Mouse (Mus musculus): ENCODE data around the gene Cdpf1. TPM values are rescaled to one million over a fixed set of nuclear protein-coding genes. Genes with fewer than 3 reads are reported as not detected.
"Not testable (repeated sequence)": the region's sequence is repeated elsewhere in the genome, so short reads cannot be mapped to it uniquely, and the experiment has no call there.

The Cdpf1 gene
- total RNA-seq, 1 experiment from 2014 or later, result 17.4 TPM

DNA sequence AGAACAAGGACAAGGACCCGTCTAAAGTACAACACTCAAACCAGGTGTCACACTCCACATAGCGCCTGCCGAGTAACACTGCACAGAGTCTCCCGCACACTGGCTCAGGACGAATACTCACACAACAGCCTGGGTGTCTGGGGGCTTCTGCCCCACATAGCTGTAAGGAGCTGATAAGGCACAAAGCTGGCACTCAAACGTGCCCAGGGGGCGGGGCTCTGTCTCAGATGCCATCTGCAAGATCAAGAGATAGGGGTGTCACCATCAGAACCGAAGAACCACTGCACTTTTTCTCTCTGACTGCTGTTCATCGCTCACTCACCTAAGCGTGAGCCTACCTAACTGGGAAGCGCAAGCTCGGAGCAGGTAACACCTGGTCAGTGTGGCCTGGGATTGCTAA, 2.4 kb downstream of the Cdpf1 start:
- no peak for ATAC-seq (replicated peaks; ENCODE audit: low read depth, poor library complexity, severe bottlenecking)

DNA sequence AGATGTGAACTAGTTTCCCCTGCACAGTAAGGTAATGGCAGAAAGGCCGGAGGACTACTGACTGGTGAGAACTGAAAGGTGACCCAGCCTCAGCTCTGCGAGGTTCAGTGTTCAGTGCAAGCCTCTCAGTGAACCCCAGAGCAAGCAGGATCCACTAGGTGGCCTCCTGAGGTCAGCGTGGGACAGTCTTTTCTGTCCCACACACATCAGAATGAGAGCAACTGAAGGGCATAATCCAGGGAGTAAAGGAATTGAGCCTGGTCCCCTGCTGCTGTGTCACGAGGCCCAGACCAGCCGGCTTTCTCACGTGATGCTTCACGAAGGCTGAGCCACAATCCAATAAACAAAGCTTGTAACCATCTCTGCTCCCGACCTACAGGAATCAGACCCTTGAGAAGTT, 3.1 kb downstream of the Cdpf1 start:
- no peak for ATAC-seq (replicated peaks; ENCODE audit: low read depth, poor library complexity, severe bottlenecking)

DNA sequence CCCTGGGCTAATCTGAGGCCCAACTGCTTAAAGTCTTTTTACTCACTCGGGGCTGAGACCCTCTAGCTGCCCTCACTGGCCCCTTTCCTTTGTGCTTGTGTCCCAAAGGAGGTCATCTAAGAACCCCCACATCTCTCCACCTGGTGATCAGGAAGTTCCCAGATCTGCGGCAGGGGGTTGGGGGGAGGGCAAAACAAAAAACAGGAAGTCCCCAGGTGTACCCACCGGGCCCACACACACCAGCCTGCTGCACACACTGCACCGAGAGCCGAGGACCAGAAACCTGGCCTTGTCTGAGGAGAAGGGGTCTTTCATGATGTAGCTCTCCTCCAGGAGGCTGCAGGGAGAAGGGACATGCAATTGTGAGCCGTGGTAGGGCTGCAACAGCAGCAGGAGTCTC, 3.5 kb downstream of the Cdpf1 start:
- ATAC-seq (replicated peaks; ENCODE audit: low read depth, poor library complexity, severe bottlenecking), result no peak

DNA sequence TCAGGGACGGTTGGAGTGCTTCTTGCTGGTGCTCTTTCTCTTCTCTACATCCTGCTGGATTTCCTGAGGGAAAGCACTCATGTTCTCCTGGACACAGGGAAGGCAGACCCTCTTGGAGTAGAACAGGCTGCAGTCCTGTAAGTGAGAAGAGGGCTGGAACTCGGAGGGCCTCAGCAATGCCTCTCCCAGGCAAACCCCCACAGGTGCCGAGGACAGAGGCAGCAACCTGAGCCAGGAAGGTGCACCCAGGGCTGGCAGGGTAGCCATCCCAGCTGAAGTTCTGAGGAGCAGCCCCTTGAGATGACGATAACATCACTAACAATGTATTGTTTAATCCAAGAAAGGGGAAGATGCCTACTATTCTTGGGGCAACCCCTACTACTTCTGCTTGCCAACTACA, 4.1 kb downstream of the Cdpf1 start:
- ATAC-seq (replicated peaks; ENCODE audit: low read depth, poor library complexity, severe bottlenecking), result no peak

DNA sequence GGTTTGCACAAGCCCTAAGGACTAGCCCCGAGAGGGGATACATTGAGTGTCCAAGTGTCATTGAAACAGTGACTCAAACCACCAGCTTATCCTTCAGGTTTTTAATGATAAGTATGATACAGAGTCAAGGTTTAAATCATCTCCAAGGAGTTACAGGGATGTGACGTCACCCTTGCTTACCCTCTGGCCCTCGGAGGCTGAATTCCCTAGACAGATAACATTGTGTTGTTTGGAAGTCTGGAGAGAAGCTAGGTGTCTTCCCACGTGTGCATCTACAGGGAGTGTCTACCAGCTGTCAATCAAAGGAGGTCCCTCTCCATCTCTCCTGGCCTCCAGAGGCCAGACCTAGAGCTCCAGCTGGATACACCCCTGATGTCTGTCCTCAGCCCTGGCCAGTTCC, 4.6 kb downstream of the Cdpf1 start:
- no peak for ATAC-seq (replicated peaks; ENCODE audit: low read depth, poor library complexity, severe bottlenecking)

DNA sequence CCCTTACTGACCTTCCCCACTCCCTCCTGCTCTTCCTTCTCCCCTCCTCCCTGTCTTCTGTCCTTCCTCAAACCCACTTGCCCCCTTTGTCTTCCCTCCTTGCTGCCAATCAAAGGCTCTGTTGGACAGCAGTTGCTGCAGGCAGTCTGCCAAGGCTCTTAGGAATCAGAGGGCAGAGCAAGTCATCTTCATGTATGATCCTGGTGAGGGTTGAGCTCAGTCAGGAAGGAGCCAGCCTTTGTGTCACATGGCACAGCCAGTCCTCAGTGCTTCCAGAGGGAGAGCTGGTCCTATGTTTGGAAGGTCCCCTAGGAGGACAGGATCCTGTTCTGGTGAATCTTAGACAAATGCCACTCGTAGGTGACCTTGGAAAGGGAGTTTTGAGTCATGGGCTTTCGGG, 8.6 kb downstream of the Cdpf1 start:
- no peak for ATAC-seq (replicated peaks; ENCODE audit: low read depth, poor library complexity, severe bottlenecking)

DNA sequence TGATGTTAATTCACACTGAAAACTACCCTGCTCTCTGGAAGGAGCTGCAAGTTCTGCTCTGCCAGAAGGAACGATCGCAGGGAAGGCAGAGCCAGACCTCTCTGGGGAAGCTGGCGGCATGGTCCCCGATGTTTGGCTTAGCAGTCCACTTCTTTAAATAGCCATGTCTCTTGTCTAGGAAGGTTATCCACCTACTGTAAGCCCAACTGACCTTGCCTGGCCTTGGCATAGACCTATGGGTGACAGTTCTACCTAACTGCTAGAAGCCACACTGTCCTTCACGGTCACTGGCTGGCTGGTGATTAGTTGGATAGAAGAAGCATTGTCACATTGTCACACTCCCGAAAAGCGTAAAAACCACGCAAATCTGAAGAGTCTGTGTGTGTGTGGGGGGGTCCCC, 12.8 kb downstream of the Cdpf1 start:
- no peak for ATAC-seq (replicated peaks; ENCODE audit: low read depth, poor library complexity, severe bottlenecking)

DNA sequence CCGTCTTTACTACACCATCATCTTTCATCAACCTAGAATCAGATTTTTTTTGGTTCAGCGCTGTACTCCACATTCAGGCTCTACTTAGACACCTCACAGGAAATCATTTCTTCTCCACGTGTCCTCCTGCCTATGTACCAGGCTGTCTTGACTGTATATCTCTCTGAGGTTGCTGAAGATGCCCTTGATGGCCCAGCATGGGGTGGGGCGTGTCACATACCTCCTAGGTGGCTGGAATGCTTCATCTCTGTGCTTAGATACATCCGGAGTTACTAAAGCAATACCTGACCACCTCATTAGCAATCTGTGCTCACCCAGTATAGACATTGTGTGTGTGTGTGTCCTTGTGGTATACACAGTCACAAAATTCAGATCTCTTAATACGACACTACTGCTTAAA, 16.0 kb downstream of the Cdpf1 start:
- no peak for ATAC-seq (replicated peaks; ENCODE audit: low read depth, poor library complexity, severe bottlenecking)

DNA sequence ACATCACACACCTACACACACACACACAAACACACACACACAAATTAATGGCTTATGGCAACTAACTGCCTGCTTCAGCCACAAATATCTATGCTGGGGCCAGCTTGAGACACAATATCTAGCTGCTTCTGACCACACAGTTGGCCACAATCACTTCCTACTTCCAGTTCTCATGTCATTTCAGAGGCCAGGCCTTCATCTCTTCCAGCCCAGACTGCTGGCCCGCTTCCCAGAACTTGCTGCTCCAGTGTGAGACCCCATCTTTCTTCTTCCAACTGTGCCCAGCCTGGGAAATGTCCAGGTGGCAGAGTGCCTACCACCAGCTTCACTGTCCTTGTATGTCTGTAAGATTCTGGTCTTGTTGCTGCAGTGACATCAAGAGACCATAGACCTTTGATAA, 18.7 kb downstream of the Cdpf1 start:
- ATAC-seq (replicated peaks; ENCODE audit: low read depth, poor library complexity, severe bottlenecking), result peak; percentile 89

DNA sequence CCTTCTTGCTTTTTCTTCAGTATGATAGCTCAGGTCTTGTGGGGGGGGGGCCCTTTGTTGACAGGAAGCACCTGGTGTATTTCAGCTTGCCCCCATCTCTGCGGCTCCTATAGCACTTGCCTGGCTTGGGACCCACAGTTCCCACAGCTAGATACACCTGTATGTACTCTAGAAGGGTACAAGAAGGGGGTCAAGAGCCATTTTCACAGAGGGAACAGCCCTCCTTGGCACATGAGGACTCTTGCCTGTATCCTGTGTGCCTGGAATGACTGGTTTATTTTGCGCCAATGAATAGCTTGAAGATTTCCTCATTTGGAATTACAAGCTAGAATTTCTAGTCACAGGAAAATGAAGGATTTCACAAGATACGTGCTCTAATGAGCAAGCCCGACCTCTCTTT, 20.0 kb downstream of the Cdpf1 start:
- ATAC-seq (replicated peaks; ENCODE audit: low read depth, poor library complexity, severe bottlenecking), result no peak

DNA sequence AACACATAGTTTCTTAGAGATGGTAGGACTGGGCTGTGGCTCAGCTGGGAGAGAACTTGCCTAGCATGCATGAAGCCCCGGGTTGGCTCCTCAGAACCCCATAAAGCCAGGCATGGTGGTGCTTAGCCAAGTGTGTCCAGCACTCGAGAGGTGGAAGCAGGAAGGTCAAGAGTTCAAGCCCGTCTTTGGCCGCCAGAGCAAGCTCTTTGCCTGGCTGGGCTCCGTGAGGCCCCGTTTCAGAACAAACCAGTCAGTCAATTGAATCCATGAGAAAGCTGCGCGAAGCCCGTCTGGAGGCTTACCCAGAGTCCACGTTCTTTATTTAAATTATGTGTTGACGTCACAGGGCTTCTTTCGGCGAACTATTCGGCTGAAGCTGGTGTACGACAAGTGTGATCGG, 22.9 kb downstream of the Cdpf1 start:
- no peak for ATAC-seq (replicated peaks; ENCODE audit: low read depth, poor library complexity, severe bottlenecking)

DNA sequence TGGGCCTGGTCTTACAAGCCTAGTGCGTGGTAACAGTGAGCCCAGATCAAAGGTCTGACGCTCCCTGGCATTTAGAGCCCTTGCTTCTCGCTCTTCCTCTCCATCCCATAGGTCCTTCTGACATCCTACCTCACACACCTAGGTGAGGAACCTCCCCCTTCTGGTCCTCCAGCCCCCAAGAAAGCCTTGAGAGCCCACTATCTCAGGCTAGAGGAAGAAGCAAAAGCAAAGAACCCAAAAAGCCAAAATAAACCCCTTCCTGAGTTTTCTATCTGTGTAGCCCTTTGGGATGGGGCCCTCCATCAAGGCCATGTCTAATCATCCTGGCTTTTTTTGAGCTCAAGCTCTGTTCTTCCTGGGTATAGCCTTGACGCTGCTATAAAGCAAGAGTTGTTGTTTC, 23.4 kb downstream of the Cdpf1 start:
- no peak for ATAC-seq (replicated peaks; ENCODE audit: low read depth, poor library complexity, severe bottlenecking)

DNA sequence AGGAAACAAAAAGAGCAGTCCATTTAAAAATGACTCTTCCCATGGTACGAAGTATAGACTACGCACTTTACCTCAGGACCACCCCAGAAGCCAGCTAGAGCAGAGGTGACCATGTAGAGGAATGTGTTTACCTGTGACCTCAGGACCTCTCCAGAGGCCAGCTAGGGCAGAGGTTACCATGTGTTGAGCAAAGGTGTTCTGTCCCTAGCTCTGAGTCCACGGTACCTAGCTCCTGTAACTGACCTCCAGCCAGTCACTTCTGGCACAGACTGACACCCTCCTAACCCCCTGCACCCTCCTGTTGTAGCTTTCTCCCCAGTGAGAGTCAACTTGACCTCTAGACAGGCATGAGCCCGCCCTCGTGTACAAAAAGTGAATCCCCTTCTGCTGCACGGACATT, 24.0 kb downstream of the Cdpf1 start:
- ATAC-seq (replicated peaks; ENCODE audit: low read depth, poor library complexity, severe bottlenecking), result no peak

DNA sequence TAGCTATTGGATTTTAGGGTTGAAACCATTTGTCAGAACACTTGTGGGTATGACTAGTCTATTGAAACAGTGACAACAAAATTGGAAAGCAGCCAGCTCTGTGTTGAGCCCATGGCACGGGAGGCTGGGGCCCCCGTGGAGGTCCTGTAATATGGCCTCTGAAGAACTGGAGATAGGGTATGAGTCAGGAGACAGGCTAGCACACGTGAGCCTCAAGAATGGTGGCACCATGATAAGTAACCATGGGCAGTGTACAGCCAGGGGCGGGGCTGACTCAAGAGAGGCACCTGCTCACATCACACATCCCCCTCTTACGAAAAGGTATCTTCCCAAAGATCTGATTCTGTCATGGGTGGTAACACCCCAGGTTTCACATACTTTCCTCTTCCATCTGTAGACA, 24.8 kb downstream of the Cdpf1 start:
- ATAC-seq (replicated peaks; ENCODE audit: low read depth, poor library complexity, severe bottlenecking), result no peak

DNA sequence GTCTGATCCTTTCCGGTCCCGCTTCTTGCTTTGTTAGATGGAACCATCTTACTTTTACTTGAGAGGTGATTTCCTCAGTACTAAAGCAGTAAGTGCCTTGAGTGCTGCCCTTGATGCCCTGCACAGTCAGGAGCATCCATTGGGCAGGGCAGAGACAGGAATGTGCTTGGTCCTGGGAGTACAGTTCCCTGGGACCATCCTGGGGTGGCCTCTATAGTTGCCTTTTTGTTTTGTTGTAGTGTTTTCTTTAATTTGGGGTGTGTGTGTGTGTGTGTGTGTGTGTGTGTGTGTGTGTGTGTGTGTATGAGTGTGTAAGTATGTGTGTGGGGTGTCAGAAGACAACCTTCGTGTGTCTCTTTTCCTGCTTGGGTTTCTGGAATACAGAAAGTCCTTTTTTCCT, 27.2 kb downstream of the Cdpf1 start:
- ATAC-seq (replicated peaks; ENCODE audit: low read depth, poor library complexity, severe bottlenecking), result no peak

DNA sequence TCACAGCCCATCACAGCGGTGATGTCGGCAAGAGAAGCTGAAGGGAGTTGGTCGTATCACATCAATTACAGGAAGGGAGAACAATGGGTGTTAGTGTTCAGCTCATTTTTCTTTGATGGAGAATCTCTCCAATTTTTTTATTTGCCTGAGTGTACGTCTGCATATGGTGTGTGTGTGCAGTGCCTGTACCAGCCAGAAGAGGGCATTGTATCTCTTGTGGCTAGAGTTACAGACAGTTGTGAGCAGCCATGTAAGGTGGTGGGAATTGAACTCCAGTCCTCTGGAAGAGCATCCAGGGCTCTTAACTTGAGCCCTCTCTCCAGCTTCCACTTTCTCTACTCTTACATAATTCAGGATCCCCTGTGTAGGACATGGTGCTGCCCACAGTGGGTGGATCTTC, 28.4 kb downstream of the Cdpf1 start:
- ATAC-seq (replicated peaks; ENCODE audit: low read depth, poor library complexity, severe bottlenecking), result no peak

DNA sequence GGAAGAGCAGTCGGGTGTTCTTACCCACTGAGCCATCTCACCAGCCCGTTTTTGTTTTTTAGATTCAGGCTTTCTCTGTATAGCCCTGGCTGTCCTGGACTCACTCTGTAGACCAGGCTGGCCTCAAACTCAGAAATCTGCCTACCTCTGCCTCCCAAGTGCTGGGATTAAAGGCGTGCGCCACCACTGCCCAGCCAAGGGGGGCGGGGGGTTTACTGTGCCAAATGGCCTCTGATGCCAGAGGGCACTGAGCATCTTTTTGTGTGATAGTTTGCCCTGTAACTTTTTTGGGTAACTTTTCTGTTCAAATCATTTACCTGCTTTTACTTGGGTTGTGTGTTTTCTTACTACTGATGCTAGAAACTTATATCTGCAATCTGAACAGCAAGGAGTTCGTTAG, 32.6 kb downstream of the Cdpf1 start:
- not testable (repeated sequence) for ATAC-seq (replicated peaks; ENCODE audit: low read depth, poor library complexity, severe bottlenecking)

DNA sequence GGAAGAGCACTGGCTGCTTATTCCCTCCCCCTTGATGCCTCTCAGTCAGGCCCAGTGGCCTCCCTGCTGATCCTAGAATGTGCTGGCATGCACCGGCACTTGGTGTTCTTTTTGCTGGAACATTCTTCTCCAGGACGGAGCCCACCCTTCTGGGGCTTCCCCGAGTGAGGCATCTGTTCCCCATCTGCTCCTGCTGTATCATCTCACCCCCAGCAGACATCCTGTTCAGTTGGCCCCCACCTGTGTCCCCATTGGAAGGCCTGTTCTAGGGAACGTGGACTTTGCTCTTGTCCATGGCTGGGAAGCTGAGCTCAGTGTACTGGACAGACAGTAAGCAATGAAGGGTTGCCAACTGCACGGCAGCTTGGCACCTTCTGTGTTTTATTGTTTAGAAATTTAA, 34.7 kb downstream of the Cdpf1 start:
- ATAC-seq (replicated peaks; ENCODE audit: low read depth, poor library complexity, severe bottlenecking), result no peak

DNA sequence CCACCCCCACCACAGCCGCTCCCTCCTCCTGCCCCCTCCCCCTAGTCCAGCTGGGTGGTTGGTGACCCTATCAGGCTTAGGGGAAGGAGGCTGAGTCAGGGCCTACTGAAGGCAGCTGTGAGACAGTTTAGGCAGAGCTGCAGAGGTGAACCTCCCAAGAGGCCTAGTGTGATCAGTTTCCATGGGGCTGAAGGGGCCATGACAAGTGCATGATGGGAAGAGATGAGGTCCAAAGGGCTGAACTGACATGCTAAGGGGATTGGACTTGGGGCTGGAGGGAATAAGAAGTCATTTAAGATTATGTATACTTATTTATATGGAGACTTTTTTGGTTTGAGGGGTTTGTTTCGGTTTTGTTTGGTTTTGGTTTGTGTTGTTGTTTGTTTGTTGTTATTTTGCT, 35.3 kb downstream of the Cdpf1 start:
- peak; percentile 47 for ATAC-seq (replicated peaks; ENCODE audit: low read depth, poor library complexity, severe bottlenecking)

DNA sequence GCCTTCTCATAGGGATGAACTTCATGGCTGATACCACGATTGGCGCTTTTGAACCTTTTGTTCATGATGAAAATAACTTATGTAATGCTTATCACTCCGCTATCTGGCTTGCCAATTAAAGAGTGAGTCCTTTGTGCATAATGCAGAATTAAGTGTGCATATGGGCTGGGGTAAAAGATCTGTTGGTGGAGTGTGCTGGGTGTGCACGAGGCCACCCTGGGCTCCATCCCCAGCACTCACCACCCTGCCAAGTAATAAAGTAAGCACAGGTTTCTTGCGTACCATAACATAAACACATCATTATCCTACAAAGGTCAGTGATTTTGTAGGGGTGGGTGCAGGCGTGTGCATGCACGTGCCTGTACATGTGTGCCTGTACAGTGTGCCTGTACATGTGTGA, 36.5 kb downstream of the Cdpf1 start:
- ATAC-seq (replicated peaks; ENCODE audit: low read depth, poor library complexity, severe bottlenecking), result no peak

DNA sequence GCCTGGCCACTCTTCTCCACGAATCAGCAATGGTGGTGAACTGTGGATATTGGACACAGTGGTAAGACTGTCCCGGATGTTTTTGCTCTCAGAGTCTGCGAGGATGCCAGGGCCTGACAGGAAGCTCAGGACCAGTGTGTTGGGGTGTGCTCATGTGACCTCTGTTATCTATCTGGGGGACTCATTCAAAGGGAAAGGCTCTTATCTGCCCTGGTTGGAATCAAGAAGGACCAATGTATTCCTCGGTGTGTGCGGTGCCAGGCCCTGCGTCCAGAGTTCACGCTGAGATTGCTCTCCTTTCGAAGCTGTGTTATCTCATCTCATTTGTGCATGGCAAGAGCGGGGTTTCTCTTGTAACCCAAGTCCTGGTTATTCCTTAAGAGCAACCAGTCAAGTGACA, 37.1 kb downstream of the Cdpf1 start:
- ATAC-seq (replicated peaks; ENCODE audit: low read depth, poor library complexity, severe bottlenecking), result no peak

DNA sequence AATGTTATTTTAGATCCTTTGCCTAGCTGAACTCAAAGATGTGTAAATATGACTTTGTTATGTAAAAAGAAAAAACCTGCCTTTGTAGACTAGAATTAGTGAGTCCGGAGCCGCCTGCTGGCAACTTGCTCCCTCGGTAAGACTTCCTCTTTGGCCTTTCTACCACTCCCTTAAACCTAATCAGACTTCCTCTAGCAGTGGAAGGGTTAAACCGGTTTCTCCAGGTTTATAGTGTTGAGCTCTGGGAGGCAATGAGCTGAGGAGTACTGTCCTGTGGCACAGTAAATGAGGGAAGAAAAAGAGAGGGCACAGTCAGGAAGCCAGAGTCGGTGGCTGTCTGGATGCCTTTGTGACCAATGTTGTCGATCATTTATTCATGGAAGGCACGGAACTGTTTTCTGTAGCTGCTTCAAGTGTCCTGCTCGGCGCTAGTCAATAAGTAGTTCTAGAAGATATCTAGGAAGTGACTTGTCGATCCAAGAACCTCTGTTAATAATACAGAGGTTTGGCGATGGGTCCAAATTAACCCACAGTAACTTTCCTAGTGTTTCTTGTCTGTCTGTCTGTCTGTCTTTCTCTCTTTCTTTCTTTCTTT, 39.3 kb downstream of the Cdpf1 start:
- no peak for ATAC-seq (replicated peaks; ENCODE audit: low read depth, poor library complexity, severe bottlenecking)

All from common myeloid progenitor, adult 5-6 weeks (primary cell).